Mouse (Mus musculus): ENCODE data around the gene Dpf1. TPM values are rescaled to one million over a fixed set of nuclear protein-coding genes. Genes with fewer than 3 reads are reported as not detected.

Dpf1 gene
- total RNA-seq, 2 experiments from 2014 or later: 105 to 112 TPM

GRCm38 (mm10) chr7:29338351-29338919 is 34.7 kb downstream of the Dpf1 start:
- DNase-seq (ENCODE audit: low spot score in 2 of 2): no peak

DNA sequence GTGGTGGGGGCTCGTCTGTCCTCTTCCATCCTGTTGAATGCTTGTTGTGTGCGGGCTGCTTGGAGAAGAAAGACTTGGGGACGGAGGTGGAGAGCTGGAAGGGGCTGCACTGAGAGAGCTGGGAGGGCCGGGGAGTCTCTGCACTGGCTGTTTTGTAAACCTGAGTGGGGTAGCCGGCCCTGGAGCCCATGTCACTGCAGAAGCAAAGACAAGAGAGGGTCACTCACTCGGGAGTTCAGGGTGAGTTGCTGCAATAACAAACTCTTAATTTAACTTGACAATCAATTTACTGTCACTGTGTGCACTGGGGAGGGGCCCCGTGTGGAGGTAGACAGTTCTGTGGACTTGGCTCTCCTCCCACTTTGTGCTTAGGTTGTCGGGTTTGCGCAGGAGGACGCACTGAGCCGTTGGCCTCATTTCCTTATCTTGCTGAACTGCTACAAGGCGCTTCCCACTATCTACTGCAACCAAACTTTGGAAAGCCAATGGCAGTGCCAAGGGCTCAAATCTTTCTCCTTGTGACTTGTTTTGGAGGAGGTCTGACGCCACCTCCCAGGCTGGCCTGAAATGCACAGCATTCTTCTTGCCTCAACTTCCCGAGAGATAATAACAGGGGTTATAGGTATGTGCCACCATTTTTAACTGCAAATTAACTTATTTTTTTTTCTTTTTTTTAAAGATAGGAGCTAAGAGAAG is 35.4 kb downstream of the Dpf1 start:
- DNase-seq (ENCODE audit: low spot score in 2 of 2): no peak

DNA sequence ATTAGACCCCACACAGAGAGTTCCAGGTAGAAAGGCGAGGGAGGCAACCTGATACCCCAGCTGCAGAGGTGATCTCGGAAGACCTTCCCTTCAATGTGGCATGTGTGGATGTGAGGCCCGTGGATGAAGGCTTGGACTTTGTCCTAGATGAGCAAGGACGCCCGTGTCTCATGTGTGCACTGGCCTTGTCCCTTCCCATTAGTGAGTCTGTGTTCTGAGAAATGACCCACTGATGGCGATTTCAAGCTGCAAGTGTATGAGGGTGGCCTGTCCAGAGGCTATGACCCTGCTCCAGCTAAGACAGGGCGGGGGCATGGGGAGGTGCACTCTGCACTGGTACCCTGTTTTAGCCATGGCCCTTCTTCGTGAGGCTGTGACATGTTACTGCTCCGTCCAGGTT is 36.5 kb downstream of the Dpf1 start:
- no peak for DNase-seq (ENCODE audit: low spot score in 2 of 2)

DNA sequence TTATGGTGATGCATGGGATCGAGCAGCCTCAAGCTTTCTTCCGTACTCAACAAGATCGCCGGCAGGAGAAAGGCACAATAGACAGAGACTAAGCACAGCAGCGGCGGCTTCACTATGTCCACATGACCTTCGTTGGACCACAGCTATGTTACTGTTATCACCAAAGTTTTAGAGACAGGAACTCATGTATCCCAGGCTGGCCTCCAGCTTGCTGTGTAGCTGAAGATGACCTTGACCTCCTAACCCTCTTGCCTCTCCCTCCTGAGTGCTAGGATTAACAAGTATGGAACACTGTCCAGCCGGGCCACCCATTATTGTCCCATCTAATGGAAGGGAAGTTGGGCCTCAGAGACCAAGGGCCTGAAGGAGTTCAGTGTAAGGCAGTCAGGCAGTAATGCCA is 37.1 kb downstream of the Dpf1 start:
- DNase-seq (ENCODE audit: low spot score in 2 of 2): no peak

DNA sequence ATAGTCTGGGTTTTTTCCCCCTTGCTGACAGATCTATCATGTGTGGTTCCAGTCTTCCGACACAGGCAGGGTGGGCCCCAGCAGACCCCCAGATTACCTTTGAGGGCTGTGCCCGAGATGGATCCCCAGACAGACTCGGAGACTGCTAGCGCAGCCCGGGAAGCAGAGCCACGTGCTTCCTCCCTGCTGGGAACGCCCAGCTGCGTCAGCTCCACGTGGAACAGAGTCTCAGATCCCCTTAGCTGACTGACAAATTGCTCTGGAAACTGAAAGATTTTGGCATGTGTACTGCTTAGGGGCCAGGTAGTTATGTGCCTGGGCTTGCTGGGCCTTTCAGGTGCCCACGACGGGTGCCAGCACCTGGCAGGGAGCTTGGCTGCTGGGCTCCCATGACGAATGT is 38.0 kb downstream of the Dpf1 start:
- no peak for DNase-seq (ENCODE audit: low spot score in 2 of 2)

- peak; percentile 58 to 76 for DNase-seq (ENCODE audit: low spot score in 2 of 2)
Measured at GRCm38 (mm10) chr7:29342489-29343092, 38.8 kb downstream of the Dpf1 start.

- DNase-seq (ENCODE audit: low spot score in 2 of 2): no peak
Measured at GRCm38 (mm10) chr7:29343746-29344145, 40.0 kb downstream of the Dpf1 start.

DNA sequence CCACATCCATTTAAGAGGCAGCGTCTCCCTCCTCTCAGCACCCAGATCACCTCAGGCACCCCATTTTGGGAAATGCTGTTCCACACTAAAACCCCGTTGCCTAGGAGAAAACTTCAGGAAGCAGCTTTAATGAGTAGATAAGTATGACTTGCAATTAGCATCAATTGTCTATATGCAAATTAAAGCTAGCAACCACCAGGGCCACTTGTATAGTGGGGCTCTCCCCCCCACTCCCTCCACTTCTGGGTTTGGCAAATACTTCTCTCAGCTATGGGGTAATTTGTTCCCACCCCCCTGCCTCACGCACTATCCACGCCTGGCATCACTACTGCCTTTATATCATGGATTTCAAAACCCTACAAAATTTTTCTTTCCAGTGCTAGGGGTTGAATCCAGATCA is 41.8 kb downstream of the Dpf1 start:
- no peak for DNase-seq (ENCODE audit: low spot score in 2 of 2)

DNA sequence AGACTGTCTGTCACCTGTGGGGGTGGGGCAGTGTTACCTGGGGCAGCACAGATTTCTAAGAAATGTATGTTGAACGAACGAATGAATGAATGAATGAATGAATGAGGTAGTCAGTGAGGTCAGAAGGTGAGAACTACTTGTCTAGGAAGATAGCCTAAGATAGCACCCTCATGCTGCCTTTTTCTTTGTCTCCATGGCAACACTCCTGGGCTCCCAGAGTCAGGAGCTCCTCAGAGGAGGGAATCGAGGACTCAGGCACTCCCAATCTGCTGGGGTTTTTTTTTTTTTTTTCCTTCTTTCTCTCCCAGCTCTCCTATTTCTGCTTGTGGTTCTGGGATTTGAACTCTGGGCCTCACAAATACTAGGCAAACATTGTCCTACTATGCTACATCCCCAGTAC is 42.5 kb downstream of the Dpf1 start:
- DNase-seq (ENCODE audit: low spot score in 2 of 2): no peak

GRCm38 (mm10) chr7:29350489-29350888 is 46.7 kb downstream of the Dpf1 start:
- DNase-seq (ENCODE audit: low spot score in 2 of 2): no peak

DNA sequence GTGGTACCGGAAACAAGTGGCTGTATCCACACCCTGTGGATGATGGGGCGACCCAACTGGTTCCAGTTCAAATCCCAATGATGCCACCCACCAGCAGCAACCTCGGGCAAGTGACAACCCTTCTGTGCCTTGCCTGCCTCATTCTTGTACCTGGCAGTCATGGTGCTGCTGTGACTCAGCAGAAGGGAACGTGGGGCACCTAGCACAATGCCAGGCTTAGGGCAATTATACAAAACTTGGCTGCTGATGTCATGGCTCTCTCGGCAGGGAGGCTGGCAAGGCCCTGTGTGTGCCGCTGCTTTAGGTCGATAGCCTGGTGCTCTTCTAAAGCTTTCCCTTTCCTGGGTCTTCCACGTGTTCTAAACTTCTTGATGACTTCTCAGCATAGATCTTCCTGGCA is 48.5 kb downstream of the Dpf1 start:
- DNase-seq (ENCODE audit: low spot score in 2 of 2): no peak

DNA sequence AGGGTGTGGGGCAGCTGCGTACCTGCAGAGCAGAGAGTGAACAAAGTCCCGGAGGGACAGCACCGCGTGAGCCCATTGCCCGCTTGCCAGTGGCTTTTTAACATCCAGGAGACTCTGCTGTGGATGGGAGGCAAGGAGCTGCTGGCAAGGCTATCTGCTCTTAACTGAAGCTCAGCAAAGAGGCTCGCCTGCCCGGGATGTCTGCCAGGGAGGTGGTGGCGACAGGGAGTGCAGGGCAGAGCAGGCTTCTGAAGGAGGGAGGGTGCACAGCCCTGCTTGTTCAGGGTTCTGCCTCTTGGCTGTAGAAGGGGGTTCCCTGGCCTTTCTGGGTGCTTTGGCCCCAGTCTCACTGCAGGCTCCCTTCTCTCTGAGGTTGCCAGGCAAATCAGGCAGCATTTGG is 50.4 kb downstream of the Dpf1 start:
- DNase-seq (ENCODE audit: low spot score in 2 of 2): peak in 1 of 2 experiments; percentile 65

- no peak for DNase-seq (ENCODE audit: low spot score in 2 of 2)
Measured at GRCm38 (mm10) chr7:29355406-29355805, 51.7 kb downstream of the Dpf1 start.

- peak in 1 of 2 experiments; percentile 65 for DNase-seq (ENCODE audit: low spot score in 2 of 2)
Measured at GRCm38 (mm10) chr7:29361497-29361896, 57.7 kb downstream of the Dpf1 start.

- peak in 1 of 2 experiments; percentile 73 for DNase-seq (ENCODE audit: low spot score in 2 of 2)
Measured at GRCm38 (mm10) chr7:29364052-29364451, 60.3 kb downstream of the Dpf1 start.

GRCm38 (mm10) chr7:29367166-29368003 is 63.6 kb downstream of the Dpf1 start:
- DNase-seq (ENCODE audit: low spot score in 2 of 2): no peak

Other genes starting within 250 kb of the Dpf1 start
- 10 to 100 TPM; 15.3 to 15.5 TPM for gene Ryr1, start 178.8 kb upstream of the Dpf1 start, total RNA-seq (2021)
- 1 to 10 TPM in 1 of 2 experiments, under 1 TPM in 1; 0.59 to 1.0 TPM for gene Rasgrp4, start 169.1 kb upstream of the Dpf1 start, total RNA-seq (2021)
- gene Fam98c, start 147.7 kb upstream of the Dpf1 start, total RNA-seq (2021): 10 to 100 TPM; 30.9 to 32.2 TPM
- 1 to 10 TPM in 1 of 2 experiments, under 1 TPM in 1; 0.82 to 1.2 TPM for gene Ggn, start 133.7 kb upstream of the Dpf1 start, total RNA-seq (2021)
- 10 to 100 TPM; 41.2 to 44.1 TPM for gene Spred3, start 133.5 kb upstream of the Dpf1 start, total RNA-seq (2021)
- gene Psmd8, start 123.2 kb upstream of the Dpf1 start, total RNA-seq (2021): 100 to 1,000 TPM; 131 to 137 TPM
- gene Catsperg1, start 89.9 kb upstream of the Dpf1 start, total RNA-seq (2021): 1 to 10 TPM; 1.6 to 1.7 TPM
- 1 to 10 TPM; 2.3 to 2.4 TPM for gene Kcnk6, start 71.4 kb upstream of the Dpf1 start, total RNA-seq (2021)
- gene Yif1b, start 65.6 kb upstream of the Dpf1 start, total RNA-seq (2021): 10 to 100 TPM; 40.4 to 42.6 TPM
- gene 2200002D01Rik, start 55.5 kb upstream of the Dpf1 start, total RNA-seq (2021): not detected
- gene Spint2, start 22.0 kb upstream of the Dpf1 start, total RNA-seq (2021): 10 to 100 TPM; 21.9 to 26.1 TPM
- 10 to 100 TPM; 28.1 to 31.3 TPM for gene Ppp1r14a, start 14.6 kb upstream of the Dpf1 start, total RNA-seq (2021)
- gene Sipa1l3, start 214.7 kb downstream of the Dpf1 start, total RNA-seq (2021): 100 to 1,000 TPM; 219 to 232 TPM

All from layer of hippocampus, adult 18-20 months (tissue).